Mouse (Mus musculus) adrenal gland, adult (tissue): ENCODE data around the gene Bst1.

ENCODE experiments used
- DNase-seq, 2 experiments: peaks; one replicate each; pipeline ENCODE4 v3.0.0; 2022 to 2023; ENCODE audit warnings: low spot score in 1 of 2; ENCODE audit not compliant: inconsistent age in 2 of 2

The Bst1 gene

DNA sequence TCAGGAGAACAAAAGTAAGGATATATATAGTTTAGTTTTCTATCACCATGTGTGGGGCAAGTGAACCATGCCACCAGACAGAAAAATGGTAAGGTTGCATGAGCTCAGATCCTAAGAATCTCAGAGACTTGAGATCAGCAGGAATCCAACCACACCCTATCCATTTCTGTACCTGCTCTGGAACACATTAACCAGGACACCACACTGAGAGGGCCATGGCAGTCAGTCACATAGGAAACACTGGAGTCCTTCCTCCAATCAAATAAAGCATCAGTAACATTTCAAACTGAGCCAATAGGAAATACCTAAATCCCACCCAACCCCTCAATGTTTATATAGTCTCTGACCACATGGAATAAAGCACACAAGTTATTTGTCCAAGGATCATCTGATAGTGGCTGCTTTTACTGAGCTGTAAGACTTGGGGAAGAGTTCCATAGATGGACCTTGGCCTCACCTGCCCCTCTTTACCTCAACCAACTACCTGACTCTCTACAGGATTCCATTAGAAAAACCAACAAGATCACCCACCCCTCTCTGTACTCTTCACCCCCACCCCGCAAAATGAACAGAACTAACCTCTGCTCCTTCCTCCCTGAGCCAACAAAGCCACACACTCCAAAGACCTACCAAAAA, 8.1 kb upstream of the Bst1 start:
- DNase-seq, result no peak

DNA sequence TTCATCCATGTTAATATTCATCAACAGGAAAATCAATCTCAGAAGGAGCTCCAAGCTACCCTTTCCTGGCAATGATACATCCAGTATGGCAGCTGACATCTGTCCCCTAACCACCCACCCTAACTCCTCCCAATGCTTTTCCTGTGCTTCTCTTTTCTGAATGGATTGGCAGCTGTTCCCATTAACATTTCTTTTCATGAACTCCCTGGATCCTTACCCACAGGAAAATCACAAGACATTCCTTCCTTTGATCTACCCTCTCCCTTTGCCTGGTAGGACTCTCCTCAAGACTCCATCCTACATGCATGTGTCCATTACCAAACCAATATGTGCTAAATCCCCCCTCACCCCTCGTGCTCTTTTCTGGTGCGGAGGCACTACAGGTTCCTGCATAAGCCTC, 4.1 kb upstream of the Bst1 start:
- no peak for DNase-seq

DNA sequence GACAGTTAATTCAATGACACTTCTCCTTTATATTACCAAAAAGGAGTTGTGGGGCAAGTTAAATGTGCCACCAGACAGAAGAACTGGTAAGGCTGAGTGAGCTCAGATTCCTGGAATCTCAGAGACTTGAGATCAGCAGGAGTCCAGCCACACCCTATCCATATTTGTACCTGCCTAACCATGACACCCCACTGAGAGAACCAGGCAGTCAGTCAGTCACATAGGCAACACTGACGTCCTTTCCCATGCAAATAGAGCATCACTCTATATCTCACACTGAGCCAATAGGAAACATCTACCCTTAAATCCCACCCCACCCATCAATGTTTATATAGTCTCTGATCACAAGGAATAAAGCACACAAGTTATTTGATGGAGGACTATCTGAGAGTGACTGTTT, 2.9 kb upstream of the Bst1 start:
- no peak for DNase-seq

DNA sequence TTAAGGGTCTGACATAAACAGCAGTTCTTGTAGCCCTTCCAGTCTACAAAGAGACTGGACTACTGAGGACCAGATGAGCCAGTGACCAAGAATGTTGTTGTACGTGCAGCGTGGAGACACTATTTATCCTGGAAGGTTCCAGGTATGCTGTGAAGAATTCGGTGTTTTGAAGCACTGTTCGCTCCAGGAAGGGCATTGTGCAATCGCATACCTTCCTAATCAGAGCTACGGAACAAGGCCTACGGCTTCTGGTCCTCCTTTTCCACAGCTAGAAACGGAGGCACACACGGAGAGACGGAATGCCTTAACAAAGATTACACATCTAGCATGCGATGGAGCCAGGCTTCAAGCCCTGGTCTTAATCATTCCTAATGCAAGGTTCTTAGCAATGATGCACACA, 2.1 kb downstream of the Bst1 start:
- no peak for DNase-seq

GRCm38 (mm10) chr5:43821538-43821937, 2.9 kb downstream of the Bst1 start, which contains the start of gene Fbxl5:
TSS of gene Fbxl5 (minus strand) at chr5:43821638.
- DNase-seq, result no peak

- no peak for DNase-seq
These were observed 3.5 kb downstream of the Bst1 start for GRCm38 (mm10) chr5:43822199-43822598.

DNA sequence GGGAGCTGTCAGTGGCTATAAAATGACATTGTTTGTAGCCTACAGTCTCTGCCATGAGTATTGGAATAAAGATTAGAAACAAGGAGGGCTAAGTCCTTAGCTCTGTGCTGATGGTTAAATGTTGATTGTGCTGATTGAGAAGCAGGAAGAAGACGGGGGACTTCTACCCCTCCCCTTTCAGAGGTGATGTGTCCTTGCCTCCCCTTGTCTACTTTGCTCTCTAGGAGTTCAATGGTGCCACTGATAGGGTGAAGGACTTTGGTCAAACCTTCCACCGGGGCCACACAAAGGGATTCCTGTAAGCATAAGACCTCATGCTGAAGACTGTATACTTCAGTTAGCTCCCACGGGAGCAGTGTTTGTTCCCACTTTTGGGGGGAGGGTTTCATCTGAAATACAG, 4.1 kb downstream of the Bst1 start:
- no peak for DNase-seq

DNA sequence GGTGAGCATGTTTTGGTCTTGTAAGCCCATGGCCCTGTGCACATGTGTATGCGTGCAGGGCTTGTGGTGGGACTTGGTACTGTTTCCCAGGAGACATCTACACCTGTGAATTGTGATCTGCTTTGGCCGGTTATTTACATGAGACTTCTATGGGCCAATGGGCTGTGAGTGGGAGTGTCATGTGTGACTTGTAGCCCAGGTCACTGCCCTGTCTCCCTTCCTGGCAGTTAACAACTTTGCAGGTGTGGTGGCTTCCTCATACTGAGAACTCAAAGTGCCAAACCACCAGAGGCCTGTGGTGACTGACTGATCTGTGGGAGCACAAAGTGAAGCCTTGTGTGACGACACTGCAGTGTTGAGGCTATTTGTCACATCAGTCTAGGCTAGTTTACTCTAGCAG, 5.9 kb downstream of the Bst1 start:
- no peak for DNase-seq

- DNase-seq, result no peak
These were observed 8.2 kb downstream of the Bst1 start for GRCm38 (mm10) chr5:43826883-43827282.

DNA sequence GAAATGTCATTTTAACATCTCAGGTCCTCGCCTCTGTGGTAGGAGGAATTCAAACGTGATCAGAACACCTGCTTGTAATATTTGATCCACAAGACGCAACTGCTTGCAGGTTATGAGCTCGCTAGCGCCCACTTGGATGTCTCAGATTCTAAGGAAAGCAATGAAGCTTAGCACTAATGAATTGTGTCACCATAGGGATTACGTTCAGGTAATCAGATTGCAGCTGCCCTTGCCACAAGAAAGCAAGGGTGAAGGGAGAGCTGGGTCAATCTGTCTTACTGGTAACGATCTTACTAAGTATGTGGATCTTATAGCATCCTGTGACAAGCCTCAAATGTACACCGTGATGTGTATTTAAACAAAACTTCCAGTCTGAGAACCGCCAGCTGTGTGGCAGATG, 8.7 kb downstream of the Bst1 start:
- DNase-seq, result no peak

GRCm38 (mm10) chr5:43836590-43836989, 17.9 kb downstream of the Bst1 start:
- DNase-seq, result no peak

- DNase-seq, result peak; percentile 26 to 81
These were observed 18.7 kb downstream of the Bst1 start for GRCm38 (mm10) chr5:43837372-43837771.

DNA sequence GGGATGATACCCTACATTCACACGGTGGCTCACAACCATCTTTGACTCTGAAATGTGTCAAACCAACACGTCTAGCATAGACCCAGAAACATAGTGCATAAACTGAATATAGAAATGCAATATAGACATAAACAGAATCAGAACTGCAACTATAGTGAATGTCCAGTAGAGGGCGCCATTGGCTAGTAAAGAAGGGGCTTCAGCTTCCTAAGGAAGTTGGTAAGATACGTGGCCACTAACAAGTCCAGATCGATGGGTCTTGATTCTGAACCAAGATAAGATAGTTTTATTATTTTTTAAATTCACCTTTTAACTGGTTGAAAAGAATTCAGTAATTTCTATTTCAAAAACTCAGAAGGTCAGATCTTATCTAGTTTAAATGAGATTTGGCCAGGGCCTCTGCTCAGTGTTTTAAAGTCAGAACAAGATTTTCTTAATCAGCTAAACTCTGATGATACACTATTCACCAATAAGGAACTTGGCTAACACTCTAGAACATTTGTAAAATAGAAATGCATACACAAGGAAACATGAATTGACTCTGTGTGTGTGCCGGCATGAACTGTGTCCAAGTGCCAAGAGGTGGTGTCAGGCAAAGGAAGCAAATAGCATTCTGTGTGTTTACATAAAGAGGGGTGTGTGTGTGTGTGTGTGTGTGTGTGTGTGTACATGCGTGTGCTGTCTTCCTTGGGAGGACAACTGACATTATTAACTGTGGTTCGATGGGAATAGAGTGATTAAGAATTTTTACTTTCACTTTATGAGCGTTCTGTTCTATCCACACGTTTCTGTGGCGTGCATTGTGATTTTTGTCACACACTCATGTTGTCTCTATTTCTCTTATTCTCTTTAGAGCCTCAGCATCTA, 22.7 kb downstream of the Bst1 start:
- DNase-seq, result peak; percentile 33 to 82

DNA sequence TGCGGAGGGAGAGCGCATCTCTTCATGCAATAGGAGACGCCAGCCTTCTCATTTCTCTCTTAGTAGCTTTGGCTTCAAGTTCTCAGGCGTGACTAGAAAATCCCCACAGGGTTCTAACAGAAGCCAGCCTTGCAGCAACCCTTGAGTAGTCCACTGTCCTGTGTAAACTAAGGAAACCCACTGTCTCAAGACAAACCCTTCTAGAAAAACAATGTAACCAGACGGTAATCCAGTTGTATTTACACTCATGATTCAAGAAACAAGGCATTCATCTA, 23.3 kb downstream of the Bst1 start:
- DNase-seq, result no peak

DNA sequence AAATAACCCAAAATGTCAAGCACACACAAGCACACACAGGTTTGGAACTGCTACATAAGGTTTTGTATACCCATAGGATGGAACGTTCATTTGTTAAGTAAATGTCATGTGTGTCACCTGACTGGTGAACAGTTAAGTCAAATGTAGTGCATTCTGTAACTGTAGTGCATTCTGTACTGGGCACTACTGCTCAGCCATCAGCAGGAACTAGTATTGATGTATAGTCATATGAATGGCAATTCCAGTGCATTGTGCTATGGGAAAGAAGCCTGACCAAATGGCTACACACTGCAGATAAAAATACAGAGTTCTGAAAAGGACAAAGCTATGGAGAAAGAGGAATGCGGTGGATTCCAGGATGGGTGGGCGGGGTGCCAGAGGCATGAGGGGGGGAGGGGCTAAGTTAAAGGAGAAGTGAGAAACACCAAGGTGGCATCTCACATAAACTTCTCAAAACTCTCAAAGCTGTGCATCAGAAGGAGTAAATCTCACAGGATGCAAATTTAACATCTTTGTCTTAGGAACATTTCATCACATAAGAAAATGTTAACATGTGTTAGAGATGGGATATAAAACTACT, 24.0 kb downstream of the Bst1 start:
- DNase-seq, result no peak

GRCm38 (mm10) chr5:43845083-43845482, 26.4 kb downstream of the Bst1 start:
- no peak for DNase-seq

GRCm38 (mm10) chr5:43845646-43846045, 27.0 kb downstream of the Bst1 start:
- no peak for DNase-seq

DNA sequence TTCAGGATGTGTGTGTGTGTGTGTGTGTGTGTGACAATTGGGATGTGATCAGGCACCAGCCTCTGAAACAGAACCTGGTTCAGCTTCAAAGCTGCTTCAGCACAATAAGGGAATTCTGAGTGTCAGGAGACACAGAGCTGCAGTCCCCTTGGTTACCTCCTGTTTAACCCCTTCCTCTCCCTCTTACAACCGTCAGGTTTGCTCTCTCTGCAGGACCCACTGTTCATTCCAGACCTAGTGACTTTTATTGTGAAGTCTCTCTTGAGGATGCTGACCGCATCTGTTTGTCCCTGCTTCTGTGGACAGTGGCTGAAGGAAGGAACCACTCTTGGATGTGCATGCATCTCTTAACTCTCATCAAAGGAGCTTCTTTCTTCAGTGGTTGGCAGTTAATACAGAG, 27.5 kb downstream of the Bst1 start:
- DNase-seq, result no peak

GRCm38 (mm10) chr5:43847555-43847954, 28.9 kb downstream of the Bst1 start:
- no peak for DNase-seq

- DNase-seq, result no peak
These were observed 29.6 kb downstream of the Bst1 start for GRCm38 (mm10) chr5:43848275-43848674.

GRCm38 (mm10) chr5:43853096-43853867, 34.6 kb downstream of the Bst1 start:
- no peak for DNase-seq
